Mouse (Mus musculus) liver, adult (tissue): ENCODE measurements around the gene Wdr92.

Experiments used
- GATA4 ChIP-seq: IDR thresholded peaks from 2 replicates; pipeline ENCODE4 v1.6.1; 2014; ENCODE audit warnings: mild to moderate bottlenecking, low read length; ENCODE audit not compliant: insufficient replicate concordance

Gene Wdr92

GRCm38 (mm10) chr11:17188786-17189185 is 6.9 kb downstream of the Wdr92 start:
- no peak for TF ChIP-seq GATA4

GRCm38 (mm10) chr11:17192151-17192844 is 10.4 kb downstream of the Wdr92 start:
- TF ChIP-seq GATA4, result no peak

GRCm38 (mm10) chr11:17199170-17199569 is 17.3 kb downstream of the Wdr92 start:
- TF ChIP-seq GATA4, result no peak

GRCm38 (mm10) chr11:17199840-17200501 is 18.1 kb downstream of the Wdr92 start:
- TF ChIP-seq GATA4, result no peak

- no peak for TF ChIP-seq GATA4
These were observed 19.0 kb downstream of the Wdr92 start for GRCm38 (mm10) chr11:17200936-17201335.

- TF ChIP-seq GATA4, result no peak
These were observed 20.6 kb downstream of the Wdr92 start for GRCm38 (mm10) chr11:17202481-17202880.

GRCm38 (mm10) chr11:17211258-17212140 is 29.6 kb downstream of the Wdr92 start, which contains the start of gene Pno1:
Pno1 (minus strand) TSS chr11:17211568.
- no peak for TF ChIP-seq GATA4

- TF ChIP-seq GATA4, result no peak
These were observed 30.2 kb downstream of the Wdr92 start for GRCm38 (mm10) chr11:17212141-17212495.

GRCm38 (mm10) chr11:17212903-17213509 is 31.1 kb downstream of the Wdr92 start:
- no peak for TF ChIP-seq GATA4

GRCm38 (mm10) chr11:17215475-17215874 is 33.6 kb downstream of the Wdr92 start:
- no peak for TF ChIP-seq GATA4

- TF ChIP-seq GATA4, result no peak
These were observed 39.2 kb downstream of the Wdr92 start for GRCm38 (mm10) chr11:17221126-17221525.

GRCm38 (mm10) chr11:17232792-17233191 is 50.9 kb downstream of the Wdr92 start:
- TF ChIP-seq GATA4, result no peak

GRCm38 (mm10) chr11:17236449-17237037 is 54.6 kb downstream of the Wdr92 start:
- TF ChIP-seq GATA4, result no peak

GRCm38 (mm10) chr11:17248715-17249114 is 66.8 kb downstream of the Wdr92 start:
- no peak for TF ChIP-seq GATA4

- TF ChIP-seq GATA4, result no peak
These were observed 75.0 kb downstream of the Wdr92 start for GRCm38 (mm10) chr11:17256813-17257365.
